Mouse (Mus musculus): ENCODE data around the gene Krt17. TPM values are rescaled to one million over a fixed set of nuclear protein-coding genes. Genes with fewer than 3 reads are reported as not detected.

Krt17 gene
- polyA plus RNA-seq, 1 experiment = not detected

DNA sequence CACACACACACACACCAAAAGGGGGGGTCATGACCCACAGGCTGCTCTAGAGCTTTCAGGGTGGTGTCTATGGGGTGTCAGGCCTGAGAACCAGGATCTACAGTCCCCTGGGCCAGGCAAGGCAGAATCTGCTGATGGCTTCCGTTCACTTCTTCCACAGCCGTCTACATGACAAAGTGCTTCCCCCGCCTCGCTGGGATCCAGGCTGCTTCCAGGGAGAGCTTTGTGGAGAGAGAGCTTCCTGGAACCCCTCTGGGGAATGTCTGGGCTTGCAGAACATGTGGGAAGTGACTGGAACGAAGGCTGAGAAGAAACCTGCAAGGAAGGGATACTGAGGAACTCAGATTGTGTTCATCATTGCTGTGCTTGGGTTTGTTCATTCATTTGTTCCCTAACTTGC is 17.9 kb upstream of the Krt17 start:
- Histone ChIP-seq H3K27me3 (ENCODE audit: control insufficient read depth, insufficient read depth, insufficient read length) (no peaks in the 10 kb centered on the region), H3K36me3 (ENCODE audit: control insufficient read depth, insufficient read depth) (no peaks in the 10 kb centered on the region), H3K4me3 (no peak overlapping the region), H3ac (ENCODE audit: control insufficient read depth, insufficient read length) (no peak overlapping the region), H3K79me2 (ENCODE audit: control insufficient read depth, insufficient read depth) (no peaks in the 10 kb centered on the region), H3K4me2 (ENCODE audit: low read depth) (no peak overlapping the region)
- TF ChIP-seq USF1 (IDR thresholded peaks at IDR 0.05; ENCODE audit: low read depth) = no peak
- no peak for TF ChIP-seq MYOG (IDR thresholded peaks at IDR 0.05; ENCODE audit: control insufficient read depth in 1 of 3, insufficient read depth in 1 of 3, insufficient read length in 2 of 3, low read depth in 2 of 3)
- TF ChIP-seq REST (IDR thresholded peaks at IDR 0.05; ENCODE audit: insufficient read depth, insufficient read length) = no peak
- no peak for TF ChIP-seq E2F4 (IDR thresholded peaks at IDR 0.05; ENCODE audit: insufficient read depth)
- no peak for TF ChIP-seq CEBPB (IDR thresholded peaks at IDR 0.05; ENCODE audit: insufficient read depth, poor library complexity, severe bottlenecking)
- no peak for TF ChIP-seq TCF3 (IDR thresholded peaks at IDR 0.05; ENCODE audit: insufficient read length, low read depth)
- TF ChIP-seq MAX (IDR thresholded peaks at IDR 0.05; ENCODE audit: low read depth) = no peak
- no peak for TF ChIP-seq POLR2A (IDR thresholded peaks at IDR 0.05; ENCODE audit: insufficient read length, low read depth)
- TF ChIP-seq POLR2AphosphoS2 (IDR thresholded peaks at IDR 0.05; ENCODE audit: insufficient read length, low read depth) = no peak
- TF ChIP-seq SRF (IDR thresholded peaks at IDR 0.05; ENCODE audit: control insufficient read depth, insufficient read length, low read depth) = no peak
- TF ChIP-seq TCF12 (IDR thresholded peaks at IDR 0.05; ENCODE audit: insufficient read depth, poor library complexity, severe bottlenecking) = no peak

DNA sequence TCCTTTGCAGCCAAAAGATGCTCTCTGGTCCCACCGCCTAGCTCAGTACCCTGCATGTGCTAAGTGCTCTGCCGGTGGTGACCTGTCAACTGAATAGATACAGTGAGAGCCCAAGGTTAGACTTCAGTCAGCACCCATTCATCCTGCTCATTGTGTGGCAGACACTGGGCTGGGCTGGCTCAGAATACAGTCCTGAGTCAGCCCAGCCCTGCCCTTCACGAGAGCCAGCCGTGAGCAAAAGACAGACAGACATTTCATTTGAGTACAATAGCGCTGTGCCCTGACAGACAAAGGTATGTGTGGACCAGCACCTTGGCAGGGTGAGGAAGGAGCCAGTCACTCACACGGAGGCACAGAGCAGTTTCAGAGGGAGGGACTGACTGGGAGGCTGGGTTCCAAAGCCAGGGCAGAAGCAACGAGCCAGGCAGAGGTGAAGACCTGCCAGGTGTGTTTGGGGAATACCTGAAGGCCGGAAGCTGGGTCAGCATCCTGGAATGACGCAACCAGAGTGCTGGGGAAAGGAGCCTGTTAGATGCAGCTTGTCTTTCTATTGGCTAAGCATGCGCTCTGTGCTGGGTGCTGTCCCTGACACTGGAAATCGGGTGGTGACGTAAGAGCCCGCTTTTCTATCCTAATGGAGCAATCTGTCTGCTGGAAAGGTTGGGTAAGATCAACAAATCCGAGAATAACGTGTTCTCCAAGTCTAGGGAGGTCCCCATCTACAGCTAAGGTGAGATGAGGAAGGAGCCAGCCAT is 17.1 kb upstream of the Krt17 start:
- Histone ChIP-seq H3K27me3 (ENCODE audit: control insufficient read depth, insufficient read depth, insufficient read length) (no peaks in the 10 kb centered on the region), H3K79me2 (ENCODE audit: control insufficient read depth, insufficient read depth) (no peaks in the 10 kb centered on the region), H3K4me3 (no peak overlapping the region), H3ac (ENCODE audit: control insufficient read depth, insufficient read length) (no peak overlapping the region), H3K4me2 (ENCODE audit: low read depth) (no peak overlapping the region), H3K36me3 (ENCODE audit: control insufficient read depth, insufficient read depth) (no peaks in the 10 kb centered on the region)
- no peak for TF ChIP-seq MYOG (IDR thresholded peaks at IDR 0.05; ENCODE audit: control insufficient read depth in 1 of 3, insufficient read depth in 1 of 3, insufficient read length in 2 of 3, low read depth in 2 of 3)
- no peak for TF ChIP-seq TCF12 (IDR thresholded peaks at IDR 0.05; ENCODE audit: insufficient read depth, poor library complexity, severe bottlenecking)
- TF ChIP-seq MAX (IDR thresholded peaks at IDR 0.05; ENCODE audit: low read depth) = no peak
- no peak for TF ChIP-seq POLR2AphosphoS2 (IDR thresholded peaks at IDR 0.05; ENCODE audit: insufficient read length, low read depth)
- no peak for TF ChIP-seq POLR2A (IDR thresholded peaks at IDR 0.05; ENCODE audit: insufficient read length, low read depth)
- TF ChIP-seq CEBPB (IDR thresholded peaks at IDR 0.05; ENCODE audit: insufficient read depth, poor library complexity, severe bottlenecking) = no peak
- no peak for TF ChIP-seq MYOD1 (IDR thresholded peaks at IDR 0.05; ENCODE audit: control insufficient read depth in 1 of 3, insufficient read length in 2 of 3, low read depth in 2 of 3)
- no peak for TF ChIP-seq E2F4 (IDR thresholded peaks at IDR 0.05; ENCODE audit: insufficient read depth)
- TF ChIP-seq USF1 (IDR thresholded peaks at IDR 0.05; ENCODE audit: low read depth) = no peak
- no peak for TF ChIP-seq SRF (IDR thresholded peaks at IDR 0.05; ENCODE audit: control insufficient read depth, insufficient read length, low read depth)
- no peak for TF ChIP-seq TCF3 (IDR thresholded peaks at IDR 0.05; ENCODE audit: insufficient read length, low read depth)

DNA sequence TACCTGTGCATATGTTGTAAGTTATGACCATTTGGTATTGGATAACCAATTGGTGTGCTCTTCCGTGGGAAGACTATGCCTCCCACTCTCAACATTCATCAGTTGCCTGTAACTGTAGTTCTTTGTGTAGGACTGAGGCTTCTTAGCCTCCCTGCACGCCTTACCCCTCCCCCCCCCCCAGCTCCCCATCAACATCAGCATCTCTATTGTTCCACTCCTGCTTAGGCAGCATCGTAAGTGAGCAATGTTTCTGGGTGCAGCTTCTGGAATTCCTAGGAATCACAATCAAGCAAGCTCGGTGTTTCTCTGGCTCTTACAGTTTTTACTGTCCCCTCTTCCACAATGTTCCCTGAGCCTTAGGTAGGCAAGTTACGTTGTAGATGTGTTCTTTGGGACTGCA is 14.6 kb upstream of the Krt17 start:
- H3K4me3 ChIP-seq = no peak overlapping the region
- no peaks in the 10 kb centered on the region for H3K79me2 ChIP-seq (ENCODE audit: control insufficient read depth, insufficient read depth)
- TF ChIP-seq MYOD1 (IDR thresholded peaks at IDR 0.05; ENCODE audit: control insufficient read depth in 1 of 3, insufficient read length in 2 of 3, low read depth in 2 of 3) (no peak), CEBPB (IDR thresholded peaks at IDR 0.05; ENCODE audit: insufficient read depth, poor library complexity, severe bottlenecking) (no peak)
- H3ac ChIP-seq (ENCODE audit: control insufficient read depth, insufficient read length) = no peak overlapping the region
- H3K36me3 ChIP-seq (ENCODE audit: control insufficient read depth, insufficient read depth) = no peaks in the 10 kb centered on the region
- no peak overlapping the region for H3K4me2 ChIP-seq (ENCODE audit: low read depth)
- H3K27me3 ChIP-seq (ENCODE audit: control insufficient read depth, insufficient read depth, insufficient read length) = no peaks in the 10 kb centered on the region

DNA sequence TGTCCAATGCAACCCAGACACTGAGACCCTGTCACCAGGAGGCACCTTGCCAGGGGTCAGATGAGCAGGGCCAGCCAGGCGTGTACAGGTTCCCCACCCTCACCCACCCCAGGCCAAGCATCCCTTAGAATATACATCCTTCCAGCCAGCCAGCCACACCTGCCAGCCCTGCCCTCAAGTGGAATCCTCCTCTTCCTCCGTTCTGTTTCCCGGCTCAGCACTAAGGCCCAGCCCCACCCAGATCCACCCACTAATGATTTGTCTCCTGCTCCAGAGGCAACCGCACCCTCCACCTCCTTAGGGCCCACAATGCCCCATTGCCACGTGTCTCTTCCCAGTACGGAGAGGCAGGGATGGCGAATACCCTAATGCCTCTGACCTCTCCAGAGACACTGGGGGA is 13.9 kb upstream of the Krt17 start:
- H3K4me3 ChIP-seq = no peak overlapping the region
- no peaks in the 10 kb centered on the region for H3K36me3 ChIP-seq (ENCODE audit: control insufficient read depth, insufficient read depth)
- H3K27me3 ChIP-seq (ENCODE audit: control insufficient read depth, insufficient read depth, insufficient read length) = no peaks in the 10 kb centered on the region
- TF ChIP-seq POLR2A (IDR thresholded peaks at IDR 0.05; ENCODE audit: insufficient read length, low read depth) (no peak), TCF3 (IDR thresholded peaks at IDR 0.05; ENCODE audit: insufficient read length, low read depth) (no peak), REST (IDR thresholded peaks at IDR 0.05; ENCODE audit: insufficient read depth, insufficient read length) (no peak), POLR2AphosphoS2 (IDR thresholded peaks at IDR 0.05; ENCODE audit: insufficient read length, low read depth) (no peak), TCF12 (IDR thresholded peaks at IDR 0.05; ENCODE audit: insufficient read depth, poor library complexity, severe bottlenecking) (no peak)
- H3K79me2 ChIP-seq (ENCODE audit: control insufficient read depth, insufficient read depth) = no peaks in the 10 kb centered on the region
- no peak overlapping the region for H3K4me2 ChIP-seq (ENCODE audit: low read depth)
- no peak overlapping the region for H3ac ChIP-seq (ENCODE audit: control insufficient read depth, insufficient read length)

DNA sequence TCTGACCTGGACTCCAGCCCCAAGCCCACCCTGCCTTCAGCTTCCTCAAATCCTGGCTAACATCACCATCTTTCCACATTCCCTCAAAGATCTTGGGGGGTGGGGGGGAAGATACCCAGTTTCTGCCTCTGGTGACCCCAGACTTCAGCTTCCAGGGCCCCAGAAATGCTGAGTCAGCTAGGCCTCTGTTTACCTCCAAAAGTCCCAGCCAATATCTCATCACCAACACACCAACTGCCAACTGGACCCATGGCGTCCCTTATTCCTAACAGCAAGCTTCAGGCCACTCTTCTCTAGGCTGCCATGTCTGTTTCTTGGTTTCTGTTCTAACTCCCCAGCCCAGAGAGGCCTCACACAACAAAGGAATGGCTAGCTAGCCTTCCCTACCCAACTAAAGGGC is 11.0 kb upstream of the Krt17 start:
- Histone ChIP-seq H3ac (ENCODE audit: control insufficient read depth, insufficient read length) (no peak overlapping the region), H3K4me2 (ENCODE audit: low read depth) (no peak overlapping the region), H3K4me3 (no peak overlapping the region), H3K36me3 (ENCODE audit: control insufficient read depth, insufficient read depth) (no peaks in the 10 kb centered on the region), H3K27me3 (ENCODE audit: control insufficient read depth, insufficient read depth, insufficient read length) (no peaks in the 10 kb centered on the region), H3K79me2 (ENCODE audit: control insufficient read depth, insufficient read depth) (no peaks in the 10 kb centered on the region)
- no peak for TF ChIP-seq TCF3 (IDR thresholded peaks at IDR 0.05; ENCODE audit: insufficient read length, low read depth)
- no peak for TF ChIP-seq USF1 (IDR thresholded peaks at IDR 0.05; ENCODE audit: low read depth)
- no peak for TF ChIP-seq POLR2A (IDR thresholded peaks at IDR 0.05; ENCODE audit: insufficient read length, low read depth)
- TF ChIP-seq E2F4 (IDR thresholded peaks at IDR 0.05; ENCODE audit: insufficient read depth) = no peak
- no peak for TF ChIP-seq MYOD1 (IDR thresholded peaks at IDR 0.05; ENCODE audit: control insufficient read depth in 1 of 3, insufficient read length in 2 of 3, low read depth in 2 of 3)
- TF ChIP-seq TCF12 (IDR thresholded peaks at IDR 0.05; ENCODE audit: insufficient read depth, poor library complexity, severe bottlenecking) = no peak
- no peak for TF ChIP-seq MYOG (IDR thresholded peaks at IDR 0.05; ENCODE audit: control insufficient read depth in 1 of 3, insufficient read depth in 1 of 3, insufficient read length in 2 of 3, low read depth in 2 of 3)
- TF ChIP-seq REST (IDR thresholded peaks at IDR 0.05; ENCODE audit: insufficient read depth, insufficient read length) = no peak
- TF ChIP-seq SRF (IDR thresholded peaks at IDR 0.05; ENCODE audit: control insufficient read depth, insufficient read length, low read depth) = no peak
- TF ChIP-seq MAX (IDR thresholded peaks at IDR 0.05; ENCODE audit: low read depth) = no peak
- TF ChIP-seq POLR2AphosphoS2 (IDR thresholded peaks at IDR 0.05; ENCODE audit: insufficient read length, low read depth) = no peak
- no peak for TF ChIP-seq CEBPB (IDR thresholded peaks at IDR 0.05; ENCODE audit: insufficient read depth, poor library complexity, severe bottlenecking)

Data from myocyte (in vitro differentiated cells).